In the genomic region with DNA sequence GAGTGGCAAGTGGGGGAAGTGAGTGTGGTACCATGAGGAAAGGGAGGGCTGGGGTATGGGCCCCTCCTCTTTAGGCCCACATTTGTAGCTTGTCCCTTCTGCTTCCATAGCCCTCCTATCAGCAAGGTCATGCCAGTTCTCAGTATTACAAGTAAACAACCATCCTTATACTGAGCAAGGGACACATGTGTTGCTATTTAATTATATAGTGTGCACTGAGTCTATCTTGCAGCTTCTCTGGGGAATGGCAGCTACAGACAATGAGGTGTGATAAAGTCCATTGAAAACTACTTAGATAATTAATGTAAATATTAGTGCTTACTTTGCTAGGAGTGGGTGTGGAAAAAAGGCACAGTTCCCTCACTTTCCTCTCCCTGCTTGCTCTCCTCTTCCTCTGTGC, we compare ENCODE assay signal across 26 mouse cellular contexts.
DNase-seq lines count a peak whose midpoint lies in the region; ATAC-seq lines count a peak whose summit lies in the region.
"Had no signal": no experiment of that assay in that cellular context is flagged by ENCODE, and none has a peak within 500 bp of the region (broad histone marks: within the 10 kb centered on the region; RNA-seq: fewer than 3 reads in every experiment).

No protein-coding gene starts in this region.

- peaks cover 74% of the 10 kb centered on the region for H3K4me1 ChIP-seq in heart, embryonic 13.5 days
- H3K4me1 ChIP-seq in hindbrain, embryonic 13.5 days (replicated peaks): peaks cover 43% of the 10 kb centered on the region
- H3K4me1 ChIP-seq in hindbrain, embryonic 11.5 days (replicated peaks; ENCODE audit: control insufficient read depth, insufficient read depth, low read length): no peaks in the 10 kb centered on the region
- H3K4me1 ChIP-seq in stomach, embryonic 15.5 days: no peaks in the 10 kb centered on the region
- H3K4me1 ChIP-seq: embryonic facial prominence, embryonic 12.5 days; embryonic facial prominence, embryonic 15.5 days; intestine, embryonic 15.5 days had no signal

- H3K27ac ChIP-seq in heart, embryonic 13.5 days (replicated peaks): 0 out of 2 replicates have a peak overlapping the region, but pooled peaks have one; percentile 1
- peak overlapping the region; percentile 23; the same call in 1 of the 2 replicates for H3K27ac ChIP-seq in hindbrain, embryonic 13.5 days
- H3K27ac ChIP-seq in hindbrain, embryonic 11.5 days (ENCODE audit: low read depth, low read length): no peak overlapping the region
- no peak overlapping the region for H3K27ac ChIP-seq in stomach, embryonic 15.5 days
- H3K27ac ChIP-seq: embryonic facial prominence, embryonic 12.5 days; embryonic facial prominence, embryonic 15.5 days; heart, embryonic 10.5 days; hindbrain, embryonic 14.5 days; intestine, embryonic 15.5 days had no signal

- H3K9ac ChIP-seq in heart, embryonic 13.5 days: no peak overlapping the region
- H3K9ac ChIP-seq in hindbrain, embryonic 13.5 days: no peak overlapping the region
- no peak overlapping the region for H3K9ac ChIP-seq in hindbrain, embryonic 11.5 days (ENCODE audit: low read depth, low read length)
- H3K9ac ChIP-seq in stomach, embryonic 15.5 days: no peak overlapping the region
- H3K9ac ChIP-seq: embryonic facial prominence, embryonic 12.5 days; embryonic facial prominence, embryonic 15.5 days; hindbrain, embryonic 14.5 days; intestine, embryonic 15.5 days had no signal

- no peak overlapping the region for H3K4me3 ChIP-seq in heart, embryonic 13.5 days
- no peak overlapping the region for H3K4me3 ChIP-seq in hindbrain, embryonic 13.5 days
- no peak overlapping the region for H3K4me3 ChIP-seq in hindbrain, embryonic 11.5 days (ENCODE audit: low read depth, low read length)
- no peak overlapping the region for H3K4me3 ChIP-seq in stomach, embryonic 15.5 days (replicated peaks)
- H3K4me3 ChIP-seq: embryonic facial prominence, embryonic 12.5 days; embryonic facial prominence, embryonic 15.5 days; heart, embryonic 10.5 days; intestine, embryonic 15.5 days had no signal

- H3K9me3 ChIP-seq in heart, embryonic 13.5 days: no peaks in the 10 kb centered on the region
- no peaks in the 10 kb centered on the region for H3K9me3 ChIP-seq in hindbrain, embryonic 13.5 days
- H3K9me3 ChIP-seq in hindbrain, embryonic 11.5 days (ENCODE audit: control insufficient read depth, low read length): no peaks in the 10 kb centered on the region
- no peaks in the 10 kb centered on the region for H3K9me3 ChIP-seq in stomach, embryonic 15.5 days
- H3K9me3 ChIP-seq: embryonic facial prominence, embryonic 12.5 days; embryonic facial prominence, embryonic 15.5 days; G1E; heart, embryonic 10.5 days; intestine, embryonic 15.5 days had no signal

- no peak for DNase-seq in heart, adult 9 months (ENCODE audit: low spot score in 2 of 2)
- DNase-seq in hindbrain, embryonic 11.5 days (ENCODE audit: low spot score): no peak
- DNase-seq in urinary bladder, postnatal 25 days (ENCODE audit: low spot score): no peak
- no peak for DNase-seq in gastrocnemius, postnatal 10 days
- DNase-seq: adrenal gland, postnatal 14 days; B cell, adult 2 months; cerebellum, adult 11 months; cerebellum, adult 2 months; cerebellum, adult 9-11 months; cerebellum, postnatal 25 days; gastrocnemius, postnatal 14 days; heart, adult 18-20 months; heart, postnatal 14 days; kidney, adult 11 months had no signal

- no peak for ATAC-seq in heart, embryonic 13.5 days (ENCODE audit: extremely low read depth, insufficient number of reproducible peaks, low FRiP score, low TSS enrichment)
- ATAC-seq in hindbrain, embryonic 13.5 days (ENCODE audit: low FRiP score): 0 out of 2 replicates have a peak, but pooled peaks have one; percentile 40
- no peak for ATAC-seq in hindbrain, embryonic 11.5 days (ENCODE audit: low FRiP score)
- ATAC-seq in stomach, embryonic 15.5 days (ENCODE audit: insufficient read depth, low FRiP score, low read depth): peak; percentile 77
- ATAC-seq: forebrain, embryonic 16.5 days; intestine, embryonic 15.5 days; Patski had no signal

- no peak overlapping the region for H3K4me2 ChIP-seq in heart, embryonic 13.5 days
- H3K4me2 ChIP-seq in hindbrain, embryonic 13.5 days: no peak overlapping the region
- no peak overlapping the region for H3K4me2 ChIP-seq in hindbrain, embryonic 11.5 days (replicated peaks; ENCODE audit: low read depth, low read length)
- H3K4me2 ChIP-seq in stomach, embryonic 15.5 days: no peak overlapping the region
- H3K4me2 ChIP-seq: embryonic facial prominence, embryonic 12.5 days; embryonic facial prominence, embryonic 15.5 days; hindbrain, embryonic 14.5 days; intestine, embryonic 15.5 days had no signal

- no peaks in the 10 kb centered on the region for H3K36me3 ChIP-seq in heart, embryonic 13.5 days
- no peaks in the 10 kb centered on the region for H3K36me3 ChIP-seq in hindbrain, embryonic 13.5 days
- H3K36me3 ChIP-seq in hindbrain, embryonic 11.5 days (ENCODE audit: control insufficient read depth, insufficient read depth, low read length): no peaks in the 10 kb centered on the region
- H3K36me3 ChIP-seq in stomach, embryonic 15.5 days: no peaks in the 10 kb centered on the region
- H3K36me3 ChIP-seq: embryonic facial prominence, embryonic 12.5 days; embryonic facial prominence, embryonic 15.5 days; G1E; heart, embryonic 10.5 days; intestine, embryonic 15.5 days had no signal

- no peaks in the 10 kb centered on the region for H3K27me3 ChIP-seq in heart, embryonic 13.5 days (replicated peaks)
- no peaks in the 10 kb centered on the region for H3K27me3 ChIP-seq in hindbrain, embryonic 13.5 days
- no peaks in the 10 kb centered on the region for H3K27me3 ChIP-seq in hindbrain, embryonic 11.5 days (ENCODE audit: control insufficient read depth, insufficient read depth, low read length)
- no peaks in the 10 kb centered on the region for H3K27me3 ChIP-seq in stomach, embryonic 15.5 days (replicated peaks)
- H3K27me3 ChIP-seq: CH12.LX; embryonic facial prominence, embryonic 12.5 days; embryonic facial prominence, embryonic 15.5 days; intestine, embryonic 15.5 days; Patski had no signal

Comparison
In these comparisons a context has a peak if more than half of its experiments do, and no peak if none do; other contexts are left out.
1. ATAC-seq: peak in hindbrain, embryonic 13.5 days (single experiment) and stomach, embryonic 15.5 days (single experiment); none in heart, embryonic 13.5 days (single experiment) and hindbrain, embryonic 11.5 days (single experiment).
2. H3K27ac ChIP-seq: peak in heart, embryonic 13.5 days (single experiment) and hindbrain, embryonic 13.5 days (single experiment); none in hindbrain, embryonic 11.5 days (single experiment) and stomach, embryonic 15.5 days (single experiment).